Mouse (Mus musculus) regulatory T cell (primary cell): ENCODE data around the gene Klf13.

Source experiments
- in situ Hi-C: fragments of 300-600 bp; cut with MboI, MseI; formaldehyde crosslinking; loops from one replicate; pipeline ENCODE4 v1.15.1; 2025; ENCODE audit warnings: high pct_unique_total_duplicates

Klf13 gene

GRCm38 (mm10) chr7:63910225-63910624, 28.5 kb downstream of the Klf13 start:
- in situ Hi-C loops, result no loop called here

- in situ Hi-C loops, result loop anchor here (5.0 kb wide), 1 partner anchor 91 kb away; no protein-coding TSS in a partner anchor
Measured at GRCm38 (mm10) chr7:63908496-63909285, 30.0 kb downstream of the Klf13 start.

GRCm38 (mm10) chr7:63907778-63908495, 30.8 kb downstream of the Klf13 start:
- in situ Hi-C loops, result loop anchor here (5.0 kb wide), 1 partner anchor 91 kb away; no protein-coding TSS in a partner anchor

GRCm38 (mm10) chr7:63905642-63906041, 33.1 kb downstream of the Klf13 start:
- in situ Hi-C loops, result loop anchor here (5.0 kb wide), 1 partner anchor 88 kb away; no protein-coding TSS in a partner anchor

- in situ Hi-C loops, result loop anchor here (5.0 kb wide), 1 partner anchor 88 kb away; no protein-coding TSS in a partner anchor
Measured at GRCm38 (mm10) chr7:63905190-63905589, 33.5 kb downstream of the Klf13 start.

GRCm38 (mm10) chr7:63903635-63904380, 34.9 kb downstream of the Klf13 start:
- in situ Hi-C loops, result no loop called here

- in situ Hi-C loops, result no loop called here
Measured at GRCm38 (mm10) chr7:63902604-63903210, 36.0 kb downstream of the Klf13 start.

GRCm38 (mm10) chr7:63901942-63902341, 36.8 kb downstream of the Klf13 start:
- in situ Hi-C loops, result no loop called here

GRCm38 (mm10) chr7:63901346-63901745, 37.4 kb downstream of the Klf13 start:
- in situ Hi-C loops, result no loop called here

GRCm38 (mm10) chr7:63900411-63900810, 38.3 kb downstream of the Klf13 start:
- in situ Hi-C loops, result no loop called here

- in situ Hi-C loops, result no loop called here
Measured at GRCm38 (mm10) chr7:63899925-63900324, 38.8 kb downstream of the Klf13 start.

GRCm38 (mm10) chr7:63898201-63898600, 40.5 kb downstream of the Klf13 start:
- in situ Hi-C loops, result no loop called here

GRCm38 (mm10) chr7:63897655-63898054, 41.1 kb downstream of the Klf13 start:
- in situ Hi-C loops, result no loop called here

- in situ Hi-C loops, result no loop called here
Measured at GRCm38 (mm10) chr7:63896968-63897468, 41.7 kb downstream of the Klf13 start.

- in situ Hi-C loops, result no loop called here
Measured at GRCm38 (mm10) chr7:63896276-63896967, 42.3 kb downstream of the Klf13 start.

- in situ Hi-C loops, result no loop called here
Measured at GRCm38 (mm10) chr7:63895223-63895622, 43.5 kb downstream of the Klf13 start.

GRCm38 (mm10) chr7:63894662-63895061, 44.1 kb downstream of the Klf13 start:
- in situ Hi-C loops, result no loop called here

GRCm38 (mm10) chr7:63893729-63894128, 45.0 kb downstream of the Klf13 start:
- in situ Hi-C loops, result no loop called here

- in situ Hi-C loops, result no loop called here
Measured at GRCm38 (mm10) chr7:63893201-63893600, 45.5 kb downstream of the Klf13 start.

- in situ Hi-C loops, result no loop called here
Measured at GRCm38 (mm10) chr7:63891488-63892075, 47.1 kb downstream of the Klf13 start.
